Mouse (Mus musculus): Measurements from ENCODE around the gene Plcd1.

DNA sequence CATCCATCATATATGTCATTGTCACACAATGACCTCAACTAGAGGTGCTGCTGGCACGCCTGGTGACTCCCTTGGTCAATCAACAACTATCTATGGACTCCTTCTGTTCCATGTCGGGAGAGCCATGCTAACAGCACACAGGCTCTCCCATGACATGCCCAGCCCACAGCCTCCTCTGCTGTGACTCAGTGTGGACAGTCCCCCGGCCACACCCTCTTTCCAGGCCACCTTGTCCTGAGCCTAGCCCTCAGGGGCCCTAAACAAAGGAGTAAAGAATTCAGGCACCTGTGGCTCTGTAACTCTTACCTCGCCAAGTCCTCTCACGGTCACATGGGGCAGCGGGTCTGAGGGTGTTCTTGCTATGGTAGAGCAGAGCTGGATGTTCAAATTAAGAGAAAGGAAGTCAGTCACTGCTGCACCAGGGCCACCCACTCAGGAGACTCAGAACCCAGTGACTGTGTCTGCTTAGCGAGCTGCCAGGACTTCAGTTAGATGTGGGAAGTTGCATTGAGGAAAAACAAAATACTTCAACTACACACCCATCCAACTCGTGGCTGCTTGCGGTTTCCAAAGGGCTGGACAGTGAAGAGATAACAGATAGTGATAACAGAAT lies 39.2 kb downstream of the Plcd1 start:
- TF ChIP-seq MYOG (IDR thresholded peaks at IDR 0.05; ENCODE audit: control insufficient read depth in 1 of 3, insufficient read depth in 1 of 3, insufficient read length in 2 of 3, low read depth in 2 of 3), result no peak
- no peak for TF ChIP-seq POLR2A (IDR thresholded peaks at IDR 0.05; ENCODE audit: insufficient read length, low read depth)
- no peak for TF ChIP-seq POLR2AphosphoS2 (IDR thresholded peaks at IDR 0.05; ENCODE audit: insufficient read length, low read depth)
- no peak for TF ChIP-seq MAX (IDR thresholded peaks at IDR 0.05; ENCODE audit: low read depth)
- TF ChIP-seq TCF12 (IDR thresholded peaks at IDR 0.05; ENCODE audit: insufficient read depth, poor library complexity, severe bottlenecking), result no peak
- no peak for TF ChIP-seq E2F4 (IDR thresholded peaks at IDR 0.05; ENCODE audit: insufficient read depth)
- no peak for TF ChIP-seq USF1 (IDR thresholded peaks at IDR 0.05; ENCODE audit: low read depth)
- no peak for TF ChIP-seq CEBPB (IDR thresholded peaks at IDR 0.05; ENCODE audit: insufficient read depth, poor library complexity, severe bottlenecking)
- no peak for TF ChIP-seq MYOD1 (IDR thresholded peaks at IDR 0.05; ENCODE audit: control insufficient read depth in 1 of 3, insufficient read length in 2 of 3, low read depth in 2 of 3)
- no peak for TF ChIP-seq SRF (IDR thresholded peaks at IDR 0.05; ENCODE audit: control insufficient read depth, insufficient read length, low read depth)
- no peak for TF ChIP-seq TCF3 (IDR thresholded peaks at IDR 0.05; ENCODE audit: insufficient read length, low read depth)
- TF ChIP-seq REST (IDR thresholded peaks at IDR 0.05; ENCODE audit: insufficient read depth, insufficient read length), result no peak

Data from myocyte (in vitro differentiated cells).